Mouse (Mus musculus) embryonic facial prominence, embryonic 11.5 days (tissue): ENCODE measurements around the gene Kpna7. TPM values are rescaled to one million over a fixed set of nuclear protein-coding genes. Genes with fewer than 3 reads are reported as not detected.

Experiments
- ATAC-seq: fragments of 200-750 bp; cut with Nextera tagmentation; replicated peaks from 2 replicates; pipeline ENCODE4 v1.8.0; 2017; ENCODE audit warnings: low read depth; ENCODE audit not compliant: insufficient number of reproducible peaks, low FRiP score, low TSS enrichment
- DNase-seq: peaks from one replicate; pipeline ENCODE4 v3.0.0-alpha.2; 2015; ENCODE audit warnings: low spot score
- H3K27ac ChIP-seq: fragments of 300-500 bp; sonication (generic); replicated peaks from 2 replicates; pipeline ENCODE4 v1.5.1; 2014; ENCODE audit warnings: mild to moderate bottlenecking, low read depth, low read length, control low read depth
- H3K27me3 ChIP-seq: fragments of 300-500 bp; sonication (generic); 2 replicates; pipeline ENCODE4 v1.6.1; 2014; ENCODE audit warnings: mild to moderate bottlenecking, low read length, moderate library complexity, mixed read lengths; ENCODE audit not compliant: control insufficient read depth, insufficient read depth
- H3K36me3 ChIP-seq: fragments of 300-500 bp; sonication (generic); replicated peaks from 2 replicates; pipeline ENCODE4 v1.6.1; 2014; ENCODE audit warnings: low read depth, mild to moderate bottlenecking, low read length, moderate library complexity, mixed read lengths; ENCODE audit not compliant: control insufficient read depth, insufficient read depth
- H3K4me1 ChIP-seq: fragments of 300-500 bp; sonication (generic); 2 replicates; pipeline ENCODE4 v1.6.1; 2014; ENCODE audit warnings: low read length, mixed read lengths; ENCODE audit not compliant: control insufficient read depth, insufficient read depth
- H3K4me2 ChIP-seq: fragments of 300-500 bp; sonication (generic); 2 replicates; pipeline ENCODE4 v1.6.1; 2014; ENCODE audit warnings: low read depth, mild to moderate bottlenecking, control low read depth, low read length, moderate library complexity
- H3K4me3 ChIP-seq: fragments of 300-500 bp; sonication (generic); 2 replicates; pipeline ENCODE4 v1.5.1; 2014; ENCODE audit warnings: low read depth, low read length, control low read depth
- H3K9ac ChIP-seq: fragments of 300-500 bp; sonication (generic); replicated peaks from 2 replicates; pipeline ENCODE4 v1.6.1; 2014; ENCODE audit warnings: mild to moderate bottlenecking, control low read depth, low read length
- H3K9me3 ChIP-seq: fragments of 300-500 bp; sonication (generic); replicated peaks from 2 replicates; pipeline ENCODE4 v1.6.1; 2016; ENCODE audit warnings: mild to moderate bottlenecking, low read length, inconsistent platforms, mixed read lengths; ENCODE audit not compliant: control insufficient read depth
- WGBS: fragments of 180-500 bp; shearing (Covaris S2); extraction: QIAGEN DNeasy Blood & Tissue Kit; methylation state at CpG from one replicate; pipeline ENCODE4 v1.1.7; 2014; 5-methylcytosine and 5-hydroxymethylcytosine counted together
- polyA plus RNA-seq: library from polyadenylated mRNA; unstranded; fragments of >200 nt; fragmentation: Nextera tagmentation; extraction: Ambion mirVana; gene quantifications from 2 replicates; pipeline ENCODE4 v1.2.1, GENCODE M21; 2014

The Kpna7 gene
- polyA plus RNA-seq, 1 experiment from 2014 or later: not detected

- no peak overlapping the region for H3K9ac ChIP-seq
- no peak overlapping the region for H3K27ac ChIP-seq
- H3K4me2 ChIP-seq: no peak overlapping the region
- H3K9me3 ChIP-seq: no peaks in the 10 kb centered on the region
- H3K4me3 ChIP-seq: no peak overlapping the region
- no peaks in the 10 kb centered on the region for H3K4me1 ChIP-seq
- H3K27me3 ChIP-seq: no peaks in the 10 kb centered on the region
- WGBS: 63% methylated on average over 3 of the region's 3 CpGs
- ATAC-seq: no peak
- H3K36me3 ChIP-seq: no peaks in the 10 kb centered on the region
- no peak for DNase-seq
These were observed 8.7 kb downstream of the Kpna7 start for GRCm38 (mm10) chr5:145075081-145075480.

- ATAC-seq (no peak), DNase-seq (peak; percentile 49)
- Histone ChIP-seq H3K4me1 (no peaks in the 10 kb centered on the region), H3K4me2 (no peak overlapping the region), H3K36me3 (no peaks in the 10 kb centered on the region), H3K4me3 (no peak overlapping the region), H3K27me3 (no peaks in the 10 kb centered on the region), H3K27ac (no peak overlapping the region), H3K9ac (no peak overlapping the region), H3K9me3 (no peaks in the 10 kb centered on the region)
- WGBS: 53% methylated on average over 6 of the region's 6 CpGs
These were observed 12.5 kb downstream of the Kpna7 start for GRCm38 (mm10) chr5:145071342-145071741.

- no peak for ATAC-seq
- Histone ChIP-seq H3K27me3 (no peaks in the 10 kb centered on the region), H3K4me2 (no peak overlapping the region), H3K9me3 (no peaks in the 10 kb centered on the region), H3K36me3 (no peaks in the 10 kb centered on the region), H3K9ac (no peak overlapping the region), H3K4me1 (no peaks in the 10 kb centered on the region), H3K27ac (no peak overlapping the region), H3K4me3 (no peak overlapping the region)
- peak; percentile 91 for DNase-seq
- 1% methylated on average over 5 of the region's 5 CpGs for WGBS
These were observed 14.1 kb downstream of the Kpna7 start for GRCm38 (mm10) chr5:145069707-145070106.

- Histone ChIP-seq H3K36me3 (no peaks in the 10 kb centered on the region), H3K9ac (no peak overlapping the region), H3K27ac (no peak overlapping the region), H3K4me2 (no peak overlapping the region), H3K27me3 (no peaks in the 10 kb centered on the region), H3K9me3 (no peaks in the 10 kb centered on the region), H3K4me3 (no peak overlapping the region), H3K4me1 (no peaks in the 10 kb centered on the region)
- DNase-seq: no peak
- ATAC-seq: no peak
- 64% methylated on average over 3 of the region's 3 CpGs for WGBS
These were observed 15.0 kb downstream of the Kpna7 start for GRCm38 (mm10) chr5:145068863-145069262.

GRCm38 (mm10) chr5:145064765-145065340 is 19.0 kb downstream of the Kpna7 start:
- Histone ChIP-seq H3K27ac (no peak overlapping the region), H3K9ac (no peak overlapping the region), H3K4me2 (no peak overlapping the region), H3K4me1 (no peaks in the 10 kb centered on the region), H3K36me3 (no peaks in the 10 kb centered on the region), H3K4me3 (no peak overlapping the region), H3K9me3 (no peaks in the 10 kb centered on the region), H3K27me3 (no peaks in the 10 kb centered on the region)
- ATAC-seq (no peak), DNase-seq (no peak)
- 96% methylated on average over 1 of the region's 1 CpGs for WGBS

- 71% methylated on average over 2 of the region's 2 CpGs for WGBS
- DNase-seq (no peak), ATAC-seq (no peak)
- Histone ChIP-seq H3K9ac (no peak overlapping the region), H3K27ac (no peak overlapping the region), H3K36me3 (no peaks in the 10 kb centered on the region), H3K9me3 (no peaks in the 10 kb centered on the region), H3K4me1 (no peaks in the 10 kb centered on the region), H3K4me3 (no peak overlapping the region), H3K4me2 (no peak overlapping the region), H3K27me3 (no peaks in the 10 kb centered on the region)
These were observed 24.3 kb downstream of the Kpna7 start for GRCm38 (mm10) chr5:145059524-145059923.

GRCm38 (mm10) chr5:145058722-145059121 is 25.1 kb downstream of the Kpna7 start:
- Histone ChIP-seq H3K4me1 (no peaks in the 10 kb centered on the region), H3K9ac (no peak overlapping the region), H3K36me3 (no peaks in the 10 kb centered on the region), H3K4me2 (no peak overlapping the region), H3K27ac (no peak overlapping the region), H3K27me3 (no peaks in the 10 kb centered on the region), H3K9me3 (no peaks in the 10 kb centered on the region), H3K4me3 (no peak overlapping the region)
- no peak for DNase-seq
- WGBS: 89% methylated on average over 7 of the region's 7 CpGs
- no peak for ATAC-seq

- 77% methylated on average over 8 of the region's 8 CpGs for WGBS
These were observed 25.9 kb downstream of the Kpna7 start for GRCm38 (mm10) chr5:145057907-145058306.

More at GRCm38 (mm10) chr5:145057907-145058306, 25.9 kb downstream of the Kpna7 start:
- Histone ChIP-seq H3K4me2 (no peak overlapping the region), H3K4me3 (no peak overlapping the region), H3K36me3 (no peaks in the 10 kb centered on the region), H3K27me3 (no peaks in the 10 kb centered on the region), H3K27ac (no peak overlapping the region), H3K9ac (no peak overlapping the region), H3K9me3 (no peaks in the 10 kb centered on the region), H3K4me1 (no peaks in the 10 kb centered on the region)
- no peak for ATAC-seq
- no peak for DNase-seq
